Mouse (Mus musculus): ENCODE measurements at regions not wholly inside any gene's neighbourhood (a gene's known extent, or its start where the extent isn't known, plus 50 kb on each side); places are given as distances from the start of the nearest gene placed in this dataset.

DNA sequence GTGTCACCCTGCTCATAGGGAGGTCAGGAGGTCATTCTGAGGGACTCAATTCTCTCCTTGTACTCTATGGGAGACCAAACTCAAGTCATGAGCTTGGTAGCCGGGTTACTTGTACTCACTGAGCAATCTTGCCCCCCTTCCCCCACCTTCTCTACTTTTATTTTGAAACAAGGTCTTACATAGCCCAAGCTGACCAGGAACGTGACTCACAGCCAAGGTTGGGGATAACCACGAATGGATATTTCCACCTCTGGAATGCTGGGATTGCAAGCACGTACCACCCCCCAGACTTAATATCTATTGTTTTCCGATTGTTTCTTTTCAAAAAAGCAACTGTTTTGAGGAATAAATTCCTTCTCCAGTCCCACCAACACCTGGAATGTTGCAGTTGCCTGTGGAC is 79.2 kb upstream of the Tbx3 start:
- TF ChIP-seq MXI1 (IDR thresholded peaks at IDR 0.05; ENCODE audit: low read depth, low read length) = no peak
- no peak for TF ChIP-seq CTCF (IDR thresholded peaks at IDR 0.05 in 2 of 3, conservative IDR thresholded peaks at IDR 0.05 in 1 of 3; ENCODE audit: control insufficient read depth in 1 of 3, insufficient read depth in 1 of 3, low read depth in 2 of 3, low read length in 3 of 3, poor library complexity in 1 of 3, severe bottlenecking in 1 of 3)
